Mouse (Mus musculus) thymus, postnatal 4 days (tissue): ENCODE measurements around the gene Grk3.

Experiments used
- DNase-seq: peaks from one replicate; pipeline ENCODE4 v3.0.0; 2021

The Grk3 gene

DNA sequence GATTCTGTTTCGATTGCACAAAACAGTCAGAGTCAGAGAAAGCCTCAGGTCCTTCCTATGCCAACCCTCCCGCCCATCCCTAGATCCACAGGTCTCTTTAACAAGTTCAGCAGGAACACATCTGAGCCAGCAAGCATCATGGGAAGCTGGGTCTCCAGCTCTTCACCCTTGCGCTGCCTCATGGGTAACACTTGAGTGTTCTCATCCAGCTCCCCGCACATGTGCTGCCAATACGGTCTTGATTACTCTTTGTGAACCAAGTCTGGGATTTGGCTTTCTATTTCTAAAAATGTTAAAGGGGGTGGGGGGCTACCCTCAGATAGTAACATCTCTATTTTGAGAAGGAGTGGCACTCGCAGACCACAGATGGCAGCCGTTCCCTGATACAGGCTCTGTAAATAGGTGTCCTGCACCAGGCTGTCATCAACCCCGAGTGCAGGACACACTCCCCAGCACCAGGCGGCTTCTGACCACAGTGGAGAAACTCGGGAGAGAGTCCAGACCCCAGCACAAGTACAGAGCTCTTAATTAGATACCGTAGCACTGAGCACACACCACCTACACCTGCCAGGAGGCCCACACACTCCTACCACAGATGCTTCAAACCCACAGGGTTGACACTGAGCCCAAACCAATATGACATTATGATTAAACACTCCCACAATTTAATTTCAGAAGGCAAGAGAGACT, 82.6 kb downstream of the Grk3 start:
- DNase-seq: no peak

DNA sequence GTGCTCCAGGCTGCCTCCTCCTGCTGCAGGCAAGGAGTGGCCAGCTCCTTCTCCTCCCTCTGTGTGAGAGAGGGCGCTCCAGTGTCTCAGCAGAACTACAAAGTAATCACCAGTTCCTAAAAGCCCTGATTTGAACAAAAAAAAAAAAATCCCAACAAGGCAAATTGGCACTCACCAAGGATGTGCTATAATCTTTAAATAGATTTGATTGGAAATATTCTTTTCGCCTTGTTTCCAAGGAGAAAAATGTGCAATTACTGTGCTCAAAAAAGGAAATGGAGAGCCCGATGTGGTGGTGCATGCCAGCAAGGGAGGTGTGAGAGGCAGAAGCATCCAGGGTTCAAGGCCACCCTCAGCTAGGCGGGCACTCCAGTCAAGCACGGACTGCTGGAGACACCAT, 83.7 kb downstream of the Grk3 start:
- no peak for DNase-seq

GRCm38 (mm10) chr5:112928201-112928881, 87.2 kb downstream of the Grk3 start:
- DNase-seq: peak; percentile 20

- no peak for DNase-seq
Measured at GRCm38 (mm10) chr5:112925422-112925821, 90.2 kb downstream of the Grk3 start.

GRCm38 (mm10) chr5:112924806-112925205, 90.8 kb downstream of the Grk3 start:
- DNase-seq: no peak

DNA sequence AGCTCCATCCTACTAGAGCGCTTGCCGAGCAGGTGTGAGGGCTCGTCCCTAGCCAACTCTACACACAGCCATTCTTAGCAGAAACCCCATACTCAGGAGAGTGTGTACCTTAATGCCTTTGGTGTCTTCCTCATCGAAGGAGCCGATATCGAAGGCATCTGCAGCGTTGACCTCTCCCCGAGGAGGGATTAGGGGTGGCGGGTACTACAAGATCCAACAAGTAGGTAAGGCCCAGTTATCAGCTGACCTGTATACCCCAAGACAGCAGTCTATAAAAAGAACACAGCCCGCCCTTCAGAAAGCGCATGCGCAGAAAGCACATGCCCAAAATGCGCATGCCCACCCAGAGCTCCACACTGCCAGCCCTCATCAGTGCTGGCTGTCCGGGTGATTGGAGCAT, 91.8 kb downstream of the Grk3 start:
- no peak for DNase-seq

DNA sequence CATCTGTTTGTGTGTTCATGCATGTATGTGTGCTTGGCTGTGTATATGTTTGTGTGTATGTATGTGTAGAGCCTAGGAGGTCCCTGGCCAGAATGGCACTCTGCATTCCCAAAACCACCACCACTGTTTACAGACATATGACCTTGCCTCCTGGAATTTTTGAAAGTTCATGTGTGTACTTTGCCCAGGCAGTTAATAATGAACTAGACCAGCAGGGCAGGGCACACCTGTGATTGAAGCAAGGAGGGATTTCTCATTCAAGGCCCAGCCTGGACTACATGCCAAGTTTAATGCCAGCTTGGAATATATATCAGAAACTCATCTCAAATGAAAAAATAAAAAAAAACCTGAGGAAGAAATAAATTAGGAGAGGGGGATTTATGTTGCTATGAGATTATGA, 93.7 kb downstream of the Grk3 start:
- DNase-seq: no peak

DNA sequence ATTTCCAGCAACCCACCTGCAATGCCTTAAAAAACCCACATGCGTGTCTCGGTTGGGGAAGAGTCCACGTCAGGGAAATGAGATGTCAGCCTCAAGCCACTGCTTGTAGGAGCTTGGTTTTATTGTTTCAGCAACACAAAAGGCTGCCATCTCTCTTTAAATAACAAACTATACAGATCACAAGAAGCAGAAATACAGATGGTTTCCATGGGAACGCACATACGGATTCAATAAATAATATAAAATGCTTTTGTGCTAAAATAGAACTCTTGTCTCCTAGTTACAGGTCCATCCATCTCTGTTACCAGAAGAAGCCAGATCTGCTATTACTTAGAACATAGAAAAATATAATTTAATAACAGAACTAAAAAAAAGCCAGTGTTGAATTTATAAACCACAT, 105.2 kb downstream of the Grk3 start:
- no peak for DNase-seq

- no peak for DNase-seq
Measured at GRCm38 (mm10) chr5:112908169-112908614, 107.4 kb downstream of the Grk3 start.

DNA sequence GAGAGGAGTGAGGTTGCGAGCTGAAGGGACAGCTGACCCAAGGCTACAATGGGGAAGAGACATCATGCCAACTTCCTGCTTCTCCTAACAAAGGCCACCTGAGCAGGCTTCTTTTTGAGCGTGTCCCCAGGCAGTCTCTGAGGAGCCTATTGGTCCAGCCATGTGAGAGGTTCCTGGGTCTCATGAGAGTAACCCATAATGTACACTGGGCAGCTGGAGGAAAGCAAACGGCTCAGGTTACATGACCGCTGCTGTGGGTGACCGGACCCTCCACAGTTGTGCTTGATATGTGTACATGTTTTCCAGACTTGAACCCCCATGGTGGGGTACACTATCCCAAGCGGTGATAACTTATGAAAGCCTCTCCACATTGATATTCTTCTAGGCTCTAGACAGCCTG, 108.1 kb downstream of the Grk3 start:
- DNase-seq: no peak

GRCm38 (mm10) chr5:112895674-112896654, 119.6 kb downstream of the Grk3 start, which contains the start of gene Myo18b:
Myo18b (minus strand) TSS chr5:112896362.
- no peak for DNase-seq

- DNase-seq: no peak
Measured at GRCm38 (mm10) chr5:112893462-112894060, 122.0 kb downstream of the Grk3 start.

GRCm38 (mm10) chr5:112892411-112892810, 123.2 kb downstream of the Grk3 start:
- DNase-seq: no peak

- DNase-seq: no peak
Measured at GRCm38 (mm10) chr5:112888651-112889050, 126.9 kb downstream of the Grk3 start.

GRCm38 (mm10) chr5:112886687-112887491, 128.7 kb downstream of the Grk3 start:
- no peak for DNase-seq

GRCm38 (mm10) chr5:112877391-112878115, 138.0 kb downstream of the Grk3 start:
- DNase-seq: no peak

- peak; percentile 49 for DNase-seq
Measured at GRCm38 (mm10) chr5:112876846-112877390, 138.7 kb downstream of the Grk3 start.

DNA sequence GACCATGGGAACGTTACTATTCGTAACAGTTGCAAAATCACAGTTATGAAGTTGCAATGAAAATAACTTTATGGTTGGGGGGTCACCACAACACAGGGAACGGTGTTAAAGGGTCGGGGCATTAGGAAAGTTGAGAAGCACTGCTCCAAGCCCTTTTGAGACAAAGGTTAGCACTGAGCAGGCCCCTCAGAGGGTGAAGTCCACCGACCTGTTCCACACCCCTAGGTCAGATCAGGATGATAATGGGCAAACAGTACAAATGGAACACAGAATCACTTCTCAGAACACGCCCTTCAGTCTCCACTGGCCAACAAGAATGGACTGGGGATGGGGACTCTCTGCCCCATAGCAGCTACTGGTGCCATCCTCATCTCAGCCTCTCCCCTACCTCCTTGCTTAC, 142.6 kb downstream of the Grk3 start:
- DNase-seq: no peak

GRCm38 (mm10) chr5:112870729-112871128, 144.9 kb downstream of the Grk3 start:
- peak; percentile 84 for DNase-seq

DNA sequence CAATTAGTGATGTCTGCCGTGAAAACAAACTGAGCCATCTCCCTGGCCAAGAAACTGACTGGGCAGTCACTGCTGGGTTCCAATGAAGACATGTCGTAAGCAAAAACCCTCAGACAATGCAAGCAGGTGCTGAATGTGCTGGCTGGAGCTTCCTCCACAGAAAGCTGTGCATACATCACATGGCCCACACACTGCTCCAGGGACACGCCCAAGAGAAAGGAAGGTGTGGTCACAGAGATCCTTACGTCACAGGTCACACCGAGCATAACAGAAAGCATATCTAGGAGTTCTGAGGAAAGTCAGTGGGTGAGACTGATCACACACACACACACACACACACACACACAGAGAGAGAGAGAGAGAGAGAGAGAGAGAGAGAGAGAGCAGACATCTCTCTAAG, 147.0 kb downstream of the Grk3 start:
- DNase-seq: no peak
